Mouse (Mus musculus) heart, embryonic 11.5 days (tissue): ENCODE measurements around the gene Tead1. TPM values are rescaled to one million over a fixed set of nuclear protein-coding genes. Genes with fewer than 3 reads are reported as not detected.
"Not testable (repeated sequence)": the region's sequence is repeated elsewhere in the genome, so short reads cannot be mapped to it uniquely, and the experiment has no call there.

ENCODE experiments used
- ATAC-seq: fragments of 200-750 bp; cut with Nextera tagmentation; replicated peaks from 2 replicates; pipeline ENCODE4 v1.8.0; 2017; ENCODE audit warnings: moderate library complexity; ENCODE audit not compliant: insufficient number of reproducible peaks, low FRiP score, low TSS enrichment
- H3K27ac ChIP-seq: fragments of 300-500 bp; sonication (generic); 2 replicates; pipeline ENCODE4 v1.5.1; 2014; ENCODE audit warnings: mild to moderate bottlenecking, low read depth, low read length
- H3K27me3 ChIP-seq: fragments of 300-500 bp; sonication (generic); 2 replicates; pipeline ENCODE4 v1.6.1; 2014; ENCODE audit warnings: mild to moderate bottlenecking, low read length, mixed read lengths; ENCODE audit not compliant: control insufficient read depth, insufficient read depth
- H3K36me3 ChIP-seq: fragments of 300-500 bp; sonication (generic); 2 replicates; pipeline ENCODE4 v1.6.1; 2014; ENCODE audit warnings: mild to moderate bottlenecking, low read length, moderate library complexity, mixed read lengths; ENCODE audit not compliant: control insufficient read depth, insufficient read depth
- H3K4me1 ChIP-seq: fragments of 300-500 bp; sonication (generic); 2 replicates; pipeline ENCODE4 v1.6.1; 2014; ENCODE audit warnings: low read length; ENCODE audit not compliant: control insufficient read depth, insufficient read depth
- H3K4me2 ChIP-seq: fragments of 300-500 bp; sonication (generic); 2 replicates; pipeline ENCODE4 v1.6.1; 2014; ENCODE audit warnings: mild to moderate bottlenecking, moderate library complexity
- H3K4me3 ChIP-seq: fragments of 300-500 bp; sonication (generic); 2 replicates; pipeline ENCODE4 v1.5.1; 2014; ENCODE audit warnings: low read depth, low read length
- H3K9ac ChIP-seq: fragments of 300-500 bp; sonication (generic); 2 replicates; pipeline ENCODE4 v1.6.1; 2014; ENCODE audit warnings: mild to moderate bottlenecking, low read depth, low read length, moderate library complexity
- H3K9me3 ChIP-seq: fragments of 300-500 bp; sonication (generic); replicated peaks from 2 replicates; pipeline ENCODE4 v1.6.1; 2016; ENCODE audit warnings: low read length; ENCODE audit not compliant: control insufficient read depth
- WGBS: fragments of 180-500 bp; shearing (Covaris S2); extraction: QIAGEN DNeasy Blood & Tissue Kit; methylation state at CpG from one replicate; pipeline ENCODE4 v1.1.7; 2014; ENCODE audit not compliant: insufficient replicate concordance; 5-methylcytosine and 5-hydroxymethylcytosine counted together
- polyA plus RNA-seq: library from polyadenylated mRNA; unstranded; fragments of >200 nt; fragmentation: Nextera tagmentation; extraction: Ambion mirVana; gene quantifications from 2 replicates; pipeline ENCODE4 v1.2.1, GENCODE M21; 2014

Tead1 gene
- polyA plus RNA-seq, 1 experiment from 2014 or later, result 35.5 TPM

DNA sequence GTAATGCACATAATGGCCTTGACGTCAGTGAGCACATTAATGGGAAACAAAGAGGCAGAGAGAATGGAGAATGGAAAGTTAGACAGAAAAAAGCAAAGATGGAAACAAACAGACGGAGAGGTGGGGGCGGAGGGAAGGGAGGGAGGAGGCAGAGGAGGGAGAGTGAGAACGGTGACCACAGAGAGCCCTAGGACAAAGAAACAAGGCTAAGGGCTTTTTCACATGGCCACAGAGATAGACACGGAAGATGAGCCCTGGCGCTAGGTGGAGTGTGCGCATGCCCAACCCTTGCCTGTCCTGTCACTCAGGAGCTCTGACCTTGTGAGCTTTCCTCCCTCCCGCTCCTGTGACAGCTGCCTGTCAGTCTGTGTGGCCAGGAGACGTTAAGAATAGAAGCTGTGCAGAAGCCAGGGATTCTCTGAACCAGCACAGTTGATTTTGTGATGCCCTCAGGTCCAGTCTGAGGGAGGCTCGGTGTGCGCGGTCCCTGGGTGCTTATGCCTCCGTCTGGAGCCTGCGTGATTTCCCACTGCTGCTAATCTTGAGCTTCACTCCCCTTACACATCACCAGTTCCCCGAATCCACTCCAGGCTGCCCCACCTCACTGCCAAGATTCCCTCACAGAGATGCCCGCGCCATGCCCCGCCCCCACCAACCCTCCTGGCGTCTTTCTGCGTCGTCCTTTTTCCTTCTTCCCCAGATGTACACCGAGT lies 239.3 kb downstream of the Tead1 start:
- Histone ChIP-seq H3K27ac (no peak overlapping the region), H3K4me3 (no peak overlapping the region), H3K27me3 (no peaks in the 10 kb centered on the region), H3K4me1 (peaks cover 6% of the 10 kb centered on the region), H3K9me3 (no peaks in the 10 kb centered on the region), H3K9ac (0 out of 2 replicates have a peak overlapping the region, but pooled peaks have one; percentile 22), H3K4me2 (peak overlapping the region; percentile 41), H3K36me3 (no peaks in the 10 kb centered on the region)
- ATAC-seq, result no peak
- 55% methylated on average over 22 of the region's 22 CpGs for WGBS

DNA sequence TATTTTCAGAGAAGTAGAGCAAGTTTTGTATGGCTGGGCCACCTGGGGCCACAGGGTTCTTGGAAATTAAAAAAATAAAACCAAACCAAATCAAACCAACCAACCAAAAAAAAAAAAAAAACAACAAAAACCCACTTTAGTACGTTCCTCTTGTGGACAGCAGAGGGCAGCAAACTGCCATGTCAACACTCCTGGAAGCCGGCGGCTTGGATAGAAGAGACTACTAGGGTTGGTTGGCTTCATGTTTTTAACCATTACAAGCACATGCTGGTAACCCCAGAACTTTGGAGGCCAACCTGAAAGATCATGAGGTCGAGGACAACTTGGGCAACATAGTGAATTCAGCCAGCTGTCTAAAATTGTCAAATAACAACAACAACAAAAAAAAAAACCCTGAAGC lies 240.7 kb downstream of the Tead1 start:
- WGBS, result under 1% methylated on average over 4 of the region's 4 CpGs

DNA sequence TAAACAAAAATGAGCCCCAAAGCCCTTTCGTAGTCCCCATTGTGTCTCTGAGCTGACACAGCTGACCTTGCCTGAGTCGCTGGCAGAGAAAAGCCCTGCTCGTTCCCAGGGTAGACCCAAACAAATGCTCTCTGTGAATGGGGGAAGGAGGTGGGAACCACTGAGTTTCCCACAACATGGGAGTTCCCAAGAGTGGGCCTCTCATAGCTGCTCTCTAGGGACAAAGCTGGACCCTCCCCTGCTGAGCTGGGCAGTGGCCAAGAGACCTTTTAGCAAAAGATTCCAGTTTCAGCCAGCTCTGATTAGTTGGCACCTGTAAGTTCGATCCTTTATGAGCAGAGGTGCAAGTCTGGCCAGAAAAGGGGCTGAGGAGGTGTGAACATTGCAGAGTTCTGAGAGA lies 243.7 kb downstream of the Tead1 start:
- WGBS, result 59% methylated on average over 4 of the region's 4 CpGs
- ATAC-seq, result no peak
- no peak overlapping the region for H3K4me3 ChIP-seq
- peaks cover 6% of the 10 kb centered on the region for H3K4me1 ChIP-seq
- peaks cover 7% of the 10 kb centered on the region; the same call in 1 of the 2 replicates for H3K27me3 ChIP-seq
- H3K9ac ChIP-seq, result no peak overlapping the region
- no peak overlapping the region for H3K27ac ChIP-seq
- no peaks in the 10 kb centered on the region for H3K9me3 ChIP-seq
- no peaks in the 10 kb centered on the region for H3K36me3 ChIP-seq
- H3K4me2 ChIP-seq, result no peak overlapping the region

More for the DNA sequence above, 240.7 kb downstream of the Tead1 start:
- no peak overlapping the region for H3K4me2 ChIP-seq
- no peak overlapping the region for H3K27ac ChIP-seq
- no peaks in the 10 kb centered on the region for H3K36me3 ChIP-seq
- ATAC-seq, result no peak
- no peaks in the 10 kb centered on the region for H3K9me3 ChIP-seq
- peaks cover 4% of the 10 kb centered on the region; the same call in 1 of the 2 replicates for H3K27me3 ChIP-seq
- peaks cover 6% of the 10 kb centered on the region for H3K4me1 ChIP-seq
- H3K4me3 ChIP-seq, result no peak overlapping the region
- H3K9ac ChIP-seq, result no peak overlapping the region

GRCm38 (mm10) chr7:112923712-112924111 lies 244.6 kb downstream of the Tead1 start:
- H3K4me1 ChIP-seq, result peaks cover under 1% of the 10 kb centered on the region
- no peak overlapping the region for H3K4me2 ChIP-seq
- H3K9me3 ChIP-seq, result no peaks in the 10 kb centered on the region
- H3K27ac ChIP-seq, result no peak overlapping the region
- H3K27me3 ChIP-seq, result peaks cover 7% of the 10 kb centered on the region; the same call in 1 of the 2 replicates
- H3K4me3 ChIP-seq, result no peak overlapping the region
- H3K36me3 ChIP-seq, result no peaks in the 10 kb centered on the region
- H3K9ac ChIP-seq, result no peak overlapping the region
- 56% methylated on average over 3 of the region's 3 CpGs for WGBS
- ATAC-seq, result no peak

- Histone ChIP-seq H3K9me3 (no peaks in the 10 kb centered on the region), H3K4me2 (no peak overlapping the region), H3K9ac (no peak overlapping the region), H3K27me3 (no peaks in the 10 kb centered on the region), H3K4me3 (no peak overlapping the region), H3K36me3 (no peaks in the 10 kb centered on the region), H3K27ac (no peak overlapping the region), H3K4me1 (0 out of 2 replicates have a peak, but pooled peaks cover 4% of the 10 kb centered on the region)
- 44% methylated on average over 7 of the region's 7 CpGs for WGBS
- no peak for ATAC-seq
Observed at GRCm38 (mm10) chr7:112930669-112931068, 251.6 kb downstream of the Tead1 start.

DNA sequence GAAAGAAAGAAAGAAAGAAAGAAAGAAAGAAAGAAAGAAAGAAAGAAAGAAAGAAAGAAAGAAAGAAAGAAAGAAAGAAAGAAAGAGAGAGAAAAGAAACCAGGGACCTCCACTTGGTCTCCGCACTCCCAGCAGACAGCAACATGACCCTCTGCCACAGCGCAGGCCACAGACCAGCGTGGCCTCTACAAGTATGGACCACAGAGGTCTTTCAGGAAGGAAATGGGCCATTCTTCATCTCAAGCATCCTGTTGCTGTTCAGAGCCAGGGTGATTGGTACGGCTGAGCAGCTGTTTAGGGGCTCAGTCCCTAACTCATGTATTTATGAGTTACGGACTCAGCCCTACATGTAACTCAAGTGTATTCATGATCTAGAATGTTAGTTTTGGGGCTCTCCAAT lies 256.8 kb downstream of the Tead1 start:
- not testable (repeated sequence) for H3K4me1 ChIP-seq, H3K9me3 ChIP-seq, H3K4me2 ChIP-seq, H3K4me3 ChIP-seq, ATAC-seq, H3K27ac ChIP-seq, H3K27me3 ChIP-seq, H3K9ac ChIP-seq, H3K36me3 ChIP-seq
- WGBS, result 68% methylated on average over 5 of the region's 5 CpGs

- Histone ChIP-seq H3K9ac (no peak overlapping the region), H3K4me1 (no peaks in the 10 kb centered on the region), H3K27ac (no peak overlapping the region), H3K4me3 (no peak overlapping the region), H3K9me3 (no peaks in the 10 kb centered on the region), H3K27me3 (no peaks in the 10 kb centered on the region), H3K36me3 (no peaks in the 10 kb centered on the region), H3K4me2 (no peak overlapping the region)
- no peak for ATAC-seq
- 79% methylated on average over 8 of the region's 8 CpGs for WGBS
Observed at GRCm38 (mm10) chr7:112937089-112937488, 258.0 kb downstream of the Tead1 start.

- Histone ChIP-seq H3K9me3 (no peaks in the 10 kb centered on the region), H3K4me2 (no peak overlapping the region), H3K4me1 (no peaks in the 10 kb centered on the region), H3K36me3 (no peaks in the 10 kb centered on the region), H3K4me3 (no peak overlapping the region), H3K9ac (no peak overlapping the region), H3K27me3 (no peaks in the 10 kb centered on the region), H3K27ac (no peak overlapping the region)
- no peak for ATAC-seq
- WGBS, result 47% methylated on average over 5 of the region's 5 CpGs
Observed at GRCm38 (mm10) chr7:112938959-112939358, 259.8 kb downstream of the Tead1 start.

- H3K9ac ChIP-seq, result no peak overlapping the region
- H3K4me1 ChIP-seq, result no peaks in the 10 kb centered on the region
- no peaks in the 10 kb centered on the region for H3K9me3 ChIP-seq
- WGBS, result 74% methylated on average over 5 of the region's 5 CpGs
- no peaks in the 10 kb centered on the region for H3K36me3 ChIP-seq
- H3K27ac ChIP-seq, result no peak overlapping the region
- no peak overlapping the region for H3K4me2 ChIP-seq
- no peak for ATAC-seq
- H3K27me3 ChIP-seq, result no peaks in the 10 kb centered on the region
- no peak overlapping the region for H3K4me3 ChIP-seq
Observed at GRCm38 (mm10) chr7:112942567-112942966, 263.4 kb downstream of the Tead1 start.
